Mouse (Mus musculus) midbrain, embryonic 16.5 days (tissue): ENCODE measurements at regions not wholly inside any gene's neighbourhood (a gene's known extent, or its start where the extent isn't known, plus 50 kb on each side); places are given as distances from the start of the nearest gene placed in this dataset.
"Not testable (repeated sequence)": the region's sequence is repeated elsewhere in the genome, so short reads cannot be mapped to it uniquely, and the experiment has no call there.

Experiments used
- ATAC-seq: fragments of 200-750 bp; cut with Nextera tagmentation; 2 replicates; pipeline ENCODE4 v1.8.0; 2017; ENCODE audit warnings: moderate TSS enrichment
- H3K27ac ChIP-seq: fragments of 300-500 bp; sonication (generic); 2 replicates; pipeline ENCODE4 v1.5.1; 2014; ENCODE audit warnings: mild to moderate bottlenecking, low read length, mixed read lengths
- H3K27me3 ChIP-seq: fragments of 300-500 bp; sonication (generic); 2 replicates; pipeline ENCODE4 v1.6.1; 2014; ENCODE audit warnings: low read depth, low read length, mixed read lengths; ENCODE audit not compliant: control insufficient read depth, insufficient read depth
- H3K36me3 ChIP-seq: fragments of 300-500 bp; sonication (generic); 2 replicates; pipeline ENCODE4 v1.6.1; 2014; ENCODE audit warnings: mild to moderate bottlenecking, low read length, moderate library complexity, mixed read lengths; ENCODE audit not compliant: control insufficient read depth, insufficient read depth
- H3K4me1 ChIP-seq: fragments of 300-500 bp; sonication (generic); 2 replicates; pipeline ENCODE4 v1.6.1; 2014; ENCODE audit warnings: mild to moderate bottlenecking, low read length, mixed read lengths; ENCODE audit not compliant: control insufficient read depth, insufficient read depth
- H3K4me2 ChIP-seq: fragments of 300-500 bp; sonication (generic); 2 replicates; pipeline ENCODE4 v1.6.1; 2014; ENCODE audit warnings: mild to moderate bottlenecking, low read length, mixed read lengths
- H3K4me3 ChIP-seq: fragments of 300-500 bp; sonication (generic); 2 replicates; pipeline ENCODE4 v1.5.1; 2014; ENCODE audit warnings: low read depth, mild to moderate bottlenecking, low read length, moderate library complexity, mixed read lengths
- H3K9ac ChIP-seq: fragments of 300-500 bp; sonication (generic); 2 replicates; pipeline ENCODE4 v1.6.1; 2014; ENCODE audit warnings: low read depth, low read length, mixed read lengths
- H3K9me3 ChIP-seq: fragments of 300-500 bp; sonication (generic); replicated peaks from 2 replicates; pipeline ENCODE4 v1.6.1; 2014; ENCODE audit warnings: mild to moderate bottlenecking, low read length, mixed read lengths; ENCODE audit not compliant: control insufficient read depth, poor library complexity, severe bottlenecking
- WGBS: fragments of 180-500 bp; shearing (Covaris S2); extraction: QIAGEN DNeasy Blood & Tissue Kit; methylation state at CpG from one replicate; pipeline ENCODE4 v1.1.7; 2014; 5-methylcytosine and 5-hydroxymethylcytosine counted together

DNA sequence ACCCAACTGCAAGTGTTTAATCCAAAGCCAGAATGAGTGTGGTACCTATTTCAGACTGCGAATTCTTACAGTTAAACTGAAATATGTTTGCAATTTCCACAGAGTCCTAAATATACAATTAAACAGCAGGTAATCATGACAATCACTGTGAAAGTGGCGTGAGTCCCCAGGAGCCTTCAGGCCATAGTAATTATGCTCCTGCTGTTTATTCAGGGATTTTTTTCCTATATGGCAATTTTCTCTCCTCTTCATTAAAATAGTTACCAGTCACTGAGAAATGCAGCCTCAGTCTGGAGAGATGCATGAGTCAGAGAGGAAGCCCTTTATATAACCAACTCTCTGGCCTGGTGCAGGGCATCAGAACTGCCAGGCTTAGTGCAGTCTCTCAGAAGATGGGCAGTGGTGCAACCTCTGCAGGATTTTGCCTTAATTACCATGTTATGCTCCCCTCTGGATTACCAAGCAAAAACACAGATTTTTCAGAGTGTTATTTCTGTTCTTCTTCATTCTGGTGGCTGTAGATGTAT lies 304.6 kb downstream of the Nek10 start:
- Histone ChIP-seq H3K36me3 (no peaks in the 10 kb centered on the region), H3K9me3 (no peaks in the 10 kb centered on the region), H3K27ac (no peak overlapping the region), H3K4me3 (no peak overlapping the region), H3K4me2 (no peak overlapping the region), H3K9ac (no peak overlapping the region), H3K27me3 (no peaks in the 10 kb centered on the region), H3K4me1 (no peaks in the 10 kb centered on the region)
- WGBS, result 66% methylated on average over 2 of the region's 2 CpGs
- ATAC-seq, result no peak

DNA sequence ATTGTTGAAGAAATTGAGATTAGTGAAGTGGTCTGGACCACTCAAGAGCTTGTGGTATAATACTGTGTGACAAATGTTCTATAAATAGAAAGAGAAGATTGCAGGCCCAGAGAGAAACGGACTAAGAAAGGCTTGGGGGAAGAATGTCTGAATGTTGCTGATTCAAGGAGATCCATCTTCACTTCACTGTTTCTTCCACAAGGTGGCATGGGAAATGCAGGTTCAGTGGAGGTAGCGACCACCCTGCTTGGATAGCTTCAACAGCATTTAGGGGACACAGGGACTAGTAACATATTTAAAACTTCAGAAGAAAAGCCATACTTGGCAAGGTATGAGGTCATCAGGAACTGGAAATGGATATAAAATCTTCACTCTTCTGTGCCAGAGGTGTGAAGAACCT lies 316.5 kb downstream of the Nek10 start:
- Histone ChIP-seq H3K36me3 (no peaks in the 10 kb centered on the region), H3K9me3 (no peaks in the 10 kb centered on the region), H3K4me2 (no peak overlapping the region), H3K4me3 (no peak overlapping the region), H3K9ac (no peak overlapping the region), H3K27me3 (no peaks in the 10 kb centered on the region), H3K27ac (no peak overlapping the region), H3K4me1 (no peaks in the 10 kb centered on the region)
- 67% methylated on average over 2 of the region's 2 CpGs for WGBS
- ATAC-seq, result no peak

DNA sequence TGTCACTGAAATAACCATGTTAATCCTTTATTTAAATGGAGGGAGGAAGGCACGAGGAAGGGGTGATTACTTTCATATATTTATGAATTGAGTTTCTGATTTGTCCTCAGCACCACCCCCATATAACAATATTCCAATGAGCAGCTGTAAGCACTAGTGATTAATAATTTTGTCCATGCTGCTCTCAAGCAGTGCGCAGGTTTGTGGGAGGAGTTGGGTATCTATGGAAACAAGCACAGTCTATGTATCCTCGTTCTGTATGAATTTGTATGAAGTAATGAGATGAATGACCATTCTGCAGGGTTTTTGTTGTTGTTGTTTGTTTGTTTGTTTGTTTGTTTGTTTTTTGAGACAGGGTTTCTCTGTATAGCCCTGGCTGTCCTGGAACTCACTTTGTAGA lies 310.6 kb downstream of the Lrrc3b start:
- Histone ChIP-seq H3K9ac (no peak overlapping the region), H3K9me3 (no peaks in the 10 kb centered on the region), H3K4me3 (no peak overlapping the region), H3K27me3 (no peaks in the 10 kb centered on the region), H3K4me1 (no peaks in the 10 kb centered on the region), H3K27ac (no peak overlapping the region), H3K4me2 (no peak overlapping the region), H3K36me3 (no peaks in the 10 kb centered on the region)
- WGBS, result 79% methylated on average over 3 of the region's 3 CpGs
- no peak for ATAC-seq

DNA sequence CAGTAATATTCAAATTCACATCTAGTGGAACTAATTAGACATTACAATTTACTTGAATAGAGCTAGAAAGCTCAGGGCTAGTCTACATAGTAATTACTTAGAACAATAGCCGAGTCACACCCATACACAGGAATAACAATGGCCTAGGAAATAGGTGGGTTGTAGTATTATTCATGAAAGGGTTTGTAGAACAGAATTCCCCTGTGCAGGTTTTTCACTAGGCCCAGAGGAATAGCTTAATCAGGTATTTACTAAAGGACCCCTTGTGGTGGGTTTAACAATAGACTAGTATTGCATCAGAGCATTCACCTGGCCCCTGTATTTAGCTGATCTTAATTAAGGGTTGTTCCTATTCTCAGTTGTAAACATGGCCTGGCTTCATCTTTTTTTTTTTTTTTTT lies 297.9 kb downstream of the Lrrc3b start:
- WGBS, result 87% methylated on average over 1 of the region's 1 CpGs

DNA sequence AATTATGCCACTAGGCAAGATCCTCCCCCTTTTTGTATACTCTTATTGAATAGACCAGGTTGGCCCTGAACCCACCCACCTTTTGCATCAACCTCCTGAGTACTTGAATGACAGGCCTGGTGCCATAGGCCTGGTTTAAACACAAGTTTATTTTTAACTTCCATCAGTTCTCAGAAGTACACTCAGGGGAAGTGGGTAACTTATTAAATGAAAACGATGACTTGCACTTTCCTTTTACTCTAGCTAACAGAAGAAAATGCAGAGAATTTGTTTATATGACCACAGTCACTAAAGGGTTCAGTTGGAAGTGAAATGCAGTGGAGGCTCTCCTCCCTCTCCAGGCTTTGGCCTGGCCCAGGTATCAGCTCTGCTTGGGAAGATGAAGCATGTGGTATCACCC lies 295.9 kb downstream of the Lrrc3b start:
- Histone ChIP-seq H3K4me2 (no peak overlapping the region), H3K36me3 (no peaks in the 10 kb centered on the region), H3K4me1 (no peaks in the 10 kb centered on the region), H3K4me3 (no peak overlapping the region), H3K9me3 (no peaks in the 10 kb centered on the region; the same call in 1 of the 2 replicates), H3K27me3 (no peaks in the 10 kb centered on the region), H3K9ac (no peak overlapping the region), H3K27ac (no peak overlapping the region)
- WGBS, result 90% methylated on average over 1 of the region's 1 CpGs
- no peak for ATAC-seq

More for the DNA sequence above, 297.9 kb downstream of the Lrrc3b start:
- H3K27ac ChIP-seq, H3K4me2 ChIP-seq, H3K4me1 ChIP-seq, H3K4me3 ChIP-seq, H3K9ac ChIP-seq, H3K36me3 ChIP-seq, ATAC-seq, H3K9me3 ChIP-seq, H3K27me3 ChIP-seq: not testable (repeated sequence)

DNA sequence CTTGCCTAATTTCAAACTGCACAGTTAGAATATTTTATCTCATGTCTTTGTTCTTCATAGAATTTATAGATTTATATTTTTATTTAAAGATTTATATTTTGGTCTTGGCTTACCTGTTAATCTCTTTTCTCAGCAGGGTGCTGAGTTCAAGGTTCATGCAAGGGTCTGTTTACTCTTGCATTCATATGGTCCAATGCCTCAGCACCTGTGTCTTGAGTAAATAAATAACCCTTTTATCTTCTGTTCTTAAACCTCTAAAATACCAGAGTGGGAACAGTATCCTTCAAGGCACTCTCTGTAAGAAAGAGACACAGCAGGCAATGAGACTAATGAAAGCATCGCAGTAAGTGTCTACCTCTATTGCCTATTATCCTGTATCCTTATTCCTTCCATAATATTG lies 290.3 kb downstream of the Lrrc3b start:
- H3K4me1 ChIP-seq, result no peaks in the 10 kb centered on the region
- no peak for ATAC-seq
- H3K4me3 ChIP-seq, result no peak overlapping the region
- no peaks in the 10 kb centered on the region for H3K36me3 ChIP-seq
- no peaks in the 10 kb centered on the region for H3K27me3 ChIP-seq
- H3K27ac ChIP-seq, result no peak overlapping the region
- no peaks in the 10 kb centered on the region for H3K9me3 ChIP-seq
- H3K9ac ChIP-seq, result no peak overlapping the region
- 98% methylated on average over 1 of the region's 1 CpGs for WGBS
- H3K4me2 ChIP-seq, result no peak overlapping the region
